Mouse (Mus musculus) heart, adult 2 months (tissue): Measurements from ENCODE around the gene Tent4b.

Experiments used
- CTCF ChIP-seq: fragments of 200-600 bp; IDR thresholded peaks from 2 replicates; pipeline ENCODE4 v1.8.1; 2022; ENCODE audit warnings: antibody characterized with exemption, mild to moderate bottlenecking, moderate library complexity
- POLR2A ChIP-seq: fragments of 200-500 bp; IDR thresholded peaks from 2 replicates; pipeline ENCODE4 v1.6.1; 2011; ENCODE audit warnings: mild to moderate bottlenecking, low read depth, low read length, control low read depth; ENCODE audit not compliant: insufficient read depth

GRCm38 (mm10) chr8:88160237-88160995, 38.6 kb upstream of the Tent4b start:
- TF ChIP-seq CTCF (no peak), POLR2A (no peak)
